Mouse (Mus musculus) cerebellum, postnatal 4 days (tissue): ENCODE measurements at regions not wholly inside any gene's neighbourhood (a gene's known extent, or its start where the extent isn't known, plus 50 kb on each side); places are given as distances from the start of the nearest gene placed in this dataset.

Source experiments
- DNase-seq, 2 experiments: peaks; one replicate each; pipeline ENCODE4 v3.0.0; 2022; ENCODE audit warnings: low spot score in 2 of 2, mixed read lengths in 1 of 2

DNA sequence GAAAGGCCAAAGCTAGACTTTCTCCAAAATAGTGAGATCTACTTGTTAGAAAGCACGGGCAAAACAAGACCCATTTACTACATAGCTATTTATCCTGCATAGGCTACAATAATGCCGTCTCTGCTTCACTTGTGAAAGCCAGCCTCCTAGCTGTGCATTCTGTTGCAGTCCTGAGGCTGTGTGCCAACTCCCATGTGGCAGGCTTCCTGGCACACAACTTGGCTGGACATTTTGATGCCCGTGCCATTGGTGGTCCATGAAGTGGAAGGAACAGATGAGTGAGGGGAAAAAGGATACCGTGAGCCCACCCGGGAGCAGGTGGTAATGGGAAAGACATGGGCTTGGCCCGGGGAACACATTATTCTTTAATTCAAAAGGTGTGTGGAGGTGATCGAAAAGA lies 120.4 kb downstream of the Csl start:
- peak; percentile 22 to 78 for DNase-seq

DNA sequence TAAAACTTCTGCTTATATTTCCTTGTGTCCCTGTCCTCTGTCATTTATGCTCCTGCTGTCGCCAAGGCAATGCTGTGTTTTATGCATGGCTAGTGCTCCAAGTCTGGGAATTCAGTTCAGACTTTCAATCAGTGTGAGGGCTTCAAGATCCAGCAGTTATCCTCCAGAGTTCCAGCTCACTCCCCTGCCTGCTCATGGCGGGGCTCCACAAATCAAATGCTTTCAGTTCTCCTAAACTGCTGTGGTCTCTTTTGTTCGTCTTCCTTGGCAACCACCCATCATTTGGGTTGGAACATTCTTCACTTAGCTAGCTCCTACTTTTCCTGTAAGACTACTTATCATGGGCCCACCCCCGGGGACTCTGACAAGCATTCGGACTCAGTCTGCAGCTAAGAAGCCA lies 120.0 kb downstream of the Csl start:
- peak in 1 of 2 experiments; percentile 34 for DNase-seq

DNA sequence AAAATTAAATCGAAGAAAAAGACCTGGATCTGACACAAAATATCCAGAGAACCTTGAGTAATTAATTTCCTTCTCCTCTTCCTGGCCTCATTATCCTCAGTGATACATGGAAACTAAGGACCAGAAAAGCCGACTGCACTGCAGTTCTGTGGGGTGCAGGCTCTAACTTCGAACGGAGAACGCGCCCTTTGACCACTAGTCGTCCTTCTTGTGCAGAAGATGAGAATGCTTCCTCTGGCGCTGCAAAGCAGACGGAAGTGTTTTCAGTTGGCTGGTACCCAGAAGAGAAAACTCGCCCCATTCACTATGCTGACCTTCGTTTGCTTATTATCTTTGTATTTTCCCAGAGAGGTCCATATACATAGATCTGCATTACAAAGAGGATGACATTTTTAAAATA lies 117.7 kb downstream of the Csl start:
- DNase-seq, result peak; percentile 29 to 66

DNA sequence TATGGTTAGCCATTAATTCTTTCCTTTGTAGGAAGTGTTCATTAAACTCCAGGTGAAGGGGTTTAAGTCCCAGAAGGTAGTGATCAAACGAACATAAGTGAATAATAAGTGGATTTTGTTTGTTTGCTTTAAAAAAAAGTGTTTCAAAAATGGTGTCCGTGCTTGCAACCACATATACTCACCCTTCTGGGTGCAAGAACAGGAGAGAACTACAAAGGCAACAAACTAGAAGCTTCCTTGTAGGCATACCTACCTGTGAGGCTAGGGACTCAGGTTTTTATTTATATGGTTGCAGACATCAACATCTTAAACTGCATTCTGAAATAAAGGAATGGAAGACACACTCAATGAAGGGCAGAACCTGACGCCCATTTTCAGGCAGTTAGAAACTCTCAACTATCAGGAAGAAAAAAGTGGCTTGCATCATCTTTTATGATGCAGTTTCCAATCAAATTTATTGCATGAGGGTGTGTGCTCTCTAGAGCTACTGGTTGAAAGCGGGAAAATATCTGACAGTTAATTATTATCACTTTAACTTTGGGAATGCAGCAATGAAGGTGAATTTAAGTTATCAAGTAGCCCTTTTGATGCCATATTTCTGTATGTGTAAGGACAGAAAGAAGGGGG lies 117.1 kb downstream of the Csl start:
- no peak for DNase-seq

DNA sequence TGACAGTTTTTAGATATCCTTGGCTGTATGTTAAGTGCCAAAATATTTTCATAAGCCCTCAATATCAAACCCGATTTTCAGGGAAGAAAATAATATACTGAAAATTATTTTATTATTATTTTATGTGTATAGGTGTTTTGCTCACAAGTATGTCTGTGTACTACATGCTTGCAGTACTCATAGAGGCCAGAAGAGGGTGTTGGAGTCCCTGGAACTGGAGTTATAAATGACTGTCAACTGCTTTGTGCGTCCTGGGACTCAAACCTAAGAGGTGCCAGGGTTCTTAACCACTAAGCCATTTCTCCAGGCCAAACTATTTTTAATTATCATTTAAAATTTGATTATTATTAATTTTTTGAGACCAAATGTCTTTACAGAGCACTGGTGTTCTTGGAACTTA lies 114.5 kb downstream of the Csl start:
- DNase-seq, result no peak

DNA sequence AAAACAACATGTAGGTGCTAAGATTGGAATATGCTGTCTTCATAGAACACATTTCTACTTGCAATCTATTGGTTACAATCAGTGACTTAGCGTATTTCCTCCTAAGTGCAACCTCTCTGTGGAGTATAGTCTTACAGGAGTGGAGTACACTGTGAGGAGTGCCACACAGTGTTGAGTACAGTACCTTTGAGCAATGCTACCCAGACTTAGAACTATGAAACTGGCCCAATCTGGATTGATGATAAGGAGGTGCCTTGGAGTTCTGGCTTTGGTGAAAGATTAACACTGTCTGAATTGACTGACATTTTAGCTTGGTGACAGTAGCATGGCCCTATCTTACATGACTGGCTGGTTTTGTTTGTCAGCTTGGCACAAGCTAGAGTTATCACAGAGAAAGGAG lies 107.4 kb downstream of the Csl start:
- DNase-seq, result no peak

DNA sequence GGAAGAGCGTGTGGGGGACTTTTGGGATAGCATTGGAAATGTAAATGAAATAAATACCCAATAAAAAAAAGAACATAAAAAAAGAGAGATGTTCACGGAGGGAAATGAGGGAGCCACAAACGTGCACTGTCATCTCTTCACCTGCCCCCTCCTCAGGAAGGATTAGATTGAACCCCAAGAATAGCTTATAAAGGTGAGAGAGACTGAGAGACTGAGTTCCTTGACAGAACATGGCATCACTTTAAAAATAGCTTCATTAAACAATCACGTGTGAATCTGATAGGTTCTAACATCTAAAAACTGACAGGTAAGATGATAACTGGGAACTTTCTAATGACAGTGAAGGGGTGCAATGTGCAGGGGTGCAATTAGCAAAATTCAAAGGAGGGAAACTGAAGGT lies 105.2 kb downstream of the Csl start:
- no peak for DNase-seq

DNA sequence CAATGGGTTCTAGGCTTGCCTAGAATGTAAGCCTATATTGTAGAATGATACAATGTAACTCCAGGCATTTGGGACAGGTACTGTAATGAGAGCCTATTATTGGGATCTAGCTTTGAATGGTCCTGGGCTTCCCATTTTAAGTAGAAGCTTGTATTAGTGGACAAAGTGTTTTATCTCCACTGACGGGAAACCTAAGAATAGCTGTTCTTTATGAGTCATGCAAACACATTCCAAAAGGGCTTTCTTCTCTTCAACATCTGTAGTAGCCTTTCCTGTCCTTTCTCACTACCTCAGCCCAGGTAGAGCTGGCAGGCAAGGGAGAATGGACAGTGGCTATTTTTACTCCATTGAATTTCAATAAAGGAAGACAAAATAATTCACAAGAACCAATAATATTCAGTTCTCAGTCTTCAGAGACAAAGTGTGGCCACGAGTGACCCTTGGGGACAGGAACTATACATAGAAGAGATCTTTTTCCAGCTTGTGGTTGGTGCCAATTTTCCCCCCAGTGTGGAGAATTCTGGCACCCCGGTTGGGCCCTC lies 82.8 kb downstream of the Csl start:
- DNase-seq, result no peak

DNA sequence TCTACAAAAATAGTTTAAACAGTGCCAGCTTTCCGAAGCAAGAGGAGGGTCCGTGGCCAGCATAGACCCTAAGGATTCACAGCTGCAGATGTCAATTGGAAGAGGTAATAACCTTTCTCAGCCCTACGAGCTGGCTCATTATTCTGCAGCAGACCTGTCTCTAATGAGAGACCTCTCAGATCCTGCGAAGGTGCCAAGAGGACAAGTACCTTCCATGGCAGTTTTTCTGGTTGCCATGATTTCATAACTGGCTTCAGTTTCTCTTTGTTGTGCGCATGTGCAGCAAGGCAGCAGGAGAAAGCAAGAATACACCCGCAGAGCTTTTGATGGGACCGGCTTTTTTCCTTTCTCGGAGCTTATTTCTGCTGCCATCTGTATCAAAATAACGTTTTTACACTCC lies 81.4 kb downstream of the Csl start:
- DNase-seq, result no peak

DNA sequence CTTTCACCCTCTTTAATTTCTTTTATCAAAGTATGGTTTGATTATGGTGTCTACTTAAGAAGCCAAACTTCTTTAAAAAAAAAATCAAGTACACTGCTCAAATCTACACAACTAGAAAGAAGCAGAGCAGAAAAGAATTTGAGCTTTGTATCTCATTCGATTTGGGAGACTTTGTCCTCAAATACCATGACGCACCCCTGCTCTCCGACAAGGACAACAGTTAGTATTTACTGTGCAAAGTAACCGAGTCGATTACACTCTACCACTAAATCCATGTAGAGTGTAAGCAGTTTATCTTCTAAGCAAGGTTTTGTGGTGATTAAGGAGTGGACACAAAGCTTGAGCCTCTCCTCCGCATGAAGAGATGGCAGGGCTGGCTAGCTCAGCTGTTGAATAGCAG lies 79.6 kb downstream of the Csl start:
- no peak for DNase-seq

DNA sequence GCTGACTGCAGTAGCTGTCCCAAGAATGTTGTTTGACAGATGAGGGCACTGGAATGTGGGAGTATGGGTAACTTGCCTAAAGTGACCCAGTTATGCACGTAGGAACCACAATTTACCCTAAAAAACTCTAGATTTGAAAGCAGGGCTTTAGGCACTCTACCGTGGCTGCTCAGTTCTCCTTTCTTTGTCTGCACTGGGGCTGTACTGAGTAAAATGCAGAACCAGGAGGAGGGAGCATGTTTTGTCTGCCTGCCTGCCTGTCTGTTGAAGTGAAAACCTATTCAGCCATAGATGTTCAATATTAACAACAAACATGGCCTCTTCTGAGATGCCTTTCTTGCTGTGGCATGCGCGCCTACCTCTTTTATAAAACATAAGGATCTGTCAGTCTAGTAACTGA lies 77.5 kb downstream of the Csl start:
- no peak for DNase-seq

DNA sequence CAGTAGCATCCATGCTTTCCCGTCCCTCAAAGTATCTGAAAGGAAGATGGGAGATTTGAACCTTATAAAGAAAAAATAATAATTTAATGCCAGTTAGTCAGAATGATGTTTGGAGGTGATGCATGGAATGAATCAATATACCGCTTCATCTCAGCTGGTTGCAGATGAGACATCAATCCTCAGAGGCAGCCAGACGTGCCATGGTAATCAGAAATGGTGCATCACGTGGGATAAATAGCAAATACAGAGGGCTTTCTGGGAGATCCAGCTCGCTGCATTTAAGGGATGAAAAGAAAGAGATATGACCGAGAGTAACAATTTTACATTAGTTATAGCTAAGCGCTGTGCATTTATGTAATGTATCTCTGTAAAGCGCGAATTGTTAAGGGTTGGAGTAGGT lies 77.1 kb downstream of the Csl start:
- no peak for DNase-seq

DNA sequence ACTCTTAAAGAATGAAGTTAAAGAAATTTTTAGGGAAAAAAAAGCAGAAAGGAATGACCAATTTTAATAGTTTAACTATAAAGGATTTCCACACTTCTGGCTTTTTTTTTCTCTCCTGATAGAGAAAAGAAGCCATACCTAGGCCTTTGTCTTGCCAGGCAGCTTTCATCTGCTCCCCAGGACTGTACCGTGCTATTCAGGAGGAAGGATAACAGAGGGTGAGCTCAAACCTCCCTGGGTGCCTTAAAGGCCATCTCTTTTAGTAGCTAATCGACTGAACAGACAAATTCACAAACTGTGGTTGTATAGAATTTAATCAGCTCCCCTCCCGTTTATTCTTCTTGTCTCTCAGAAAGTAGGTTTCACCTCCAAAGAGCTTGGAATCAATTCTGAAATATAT lies 76.1 kb downstream of the Csl start:
- no peak for DNase-seq

DNA sequence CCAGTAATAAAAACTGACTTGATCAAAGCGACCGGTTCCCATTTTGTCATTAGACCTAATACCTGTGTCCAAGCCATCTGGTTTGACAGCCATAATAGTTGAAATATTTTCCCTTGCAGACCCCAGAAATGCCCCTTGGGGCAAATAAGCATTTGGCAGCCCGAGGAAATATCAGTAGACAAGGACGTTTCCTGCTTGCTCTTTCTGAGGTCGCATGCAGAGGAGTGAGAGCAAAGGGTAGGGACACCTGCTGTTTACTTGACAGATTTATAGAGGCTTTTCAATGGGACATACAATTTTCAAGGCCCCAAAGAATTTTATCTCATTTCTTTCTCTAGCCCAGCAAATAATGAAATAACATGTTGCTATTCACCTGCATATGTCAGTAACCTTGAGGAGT lies 73.5 kb downstream of the Csl start:
- no peak for DNase-seq

DNA sequence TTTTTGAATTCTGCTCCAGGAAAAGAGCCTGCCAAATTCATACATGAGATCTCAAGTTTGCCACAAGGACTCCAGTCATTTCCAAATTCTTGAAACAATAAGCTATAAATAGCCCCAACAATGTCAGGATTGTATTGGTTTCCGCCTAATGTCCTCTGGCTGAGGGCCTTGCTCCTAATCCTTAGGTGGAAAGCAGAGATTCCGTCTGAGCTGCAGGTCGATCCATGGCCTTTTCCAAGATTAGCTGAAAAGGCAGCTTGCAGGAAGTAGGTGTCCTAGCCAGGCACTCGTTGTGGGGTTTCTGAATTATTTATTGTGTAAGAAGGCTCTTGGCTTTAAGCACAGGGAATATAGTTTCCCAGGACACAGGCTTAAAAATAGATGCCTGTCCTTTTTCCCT lies 72.4 kb downstream of the Csl start:
- no peak for DNase-seq

DNA sequence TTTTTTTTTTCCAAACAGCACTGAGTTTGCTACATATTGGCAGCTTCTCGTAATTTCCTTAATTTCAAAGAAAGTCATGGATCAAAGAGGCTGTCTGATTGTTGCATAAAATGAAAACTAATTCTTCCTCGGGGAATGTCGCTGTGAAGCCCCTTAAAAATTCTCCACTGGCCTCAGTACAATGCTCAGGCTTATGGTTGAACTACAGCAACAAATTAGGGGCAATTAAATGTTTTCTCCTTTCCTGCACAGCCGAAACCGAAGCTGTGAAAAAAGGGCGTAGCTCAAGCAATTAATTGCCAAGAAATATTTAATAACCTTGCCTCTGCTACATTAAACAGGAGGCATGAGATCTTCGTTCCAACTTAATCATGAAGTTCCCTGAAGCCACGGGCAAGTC lies 61.8 kb downstream of the Csl start:
- DNase-seq, result no peak

DNA sequence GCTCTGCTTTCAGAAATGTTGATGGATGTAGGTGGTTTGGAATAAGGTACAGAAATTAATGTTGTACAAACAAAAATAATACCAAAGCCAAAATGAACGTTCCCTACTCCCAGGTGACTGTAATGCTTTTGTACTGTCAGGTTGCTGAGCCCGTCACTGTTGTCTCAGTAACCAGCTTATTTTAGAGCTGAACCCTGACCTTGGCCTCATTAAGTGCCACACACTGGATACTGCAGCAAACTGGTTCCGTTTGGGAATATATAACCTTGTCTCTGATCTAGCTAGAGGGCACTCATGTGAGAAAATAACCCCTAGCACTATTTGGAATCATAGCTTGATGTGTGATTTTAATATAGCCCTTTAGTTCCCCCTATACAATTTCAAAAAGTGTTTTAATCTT lies 60.0 kb downstream of the Csl start:
- no peak for DNase-seq

DNA sequence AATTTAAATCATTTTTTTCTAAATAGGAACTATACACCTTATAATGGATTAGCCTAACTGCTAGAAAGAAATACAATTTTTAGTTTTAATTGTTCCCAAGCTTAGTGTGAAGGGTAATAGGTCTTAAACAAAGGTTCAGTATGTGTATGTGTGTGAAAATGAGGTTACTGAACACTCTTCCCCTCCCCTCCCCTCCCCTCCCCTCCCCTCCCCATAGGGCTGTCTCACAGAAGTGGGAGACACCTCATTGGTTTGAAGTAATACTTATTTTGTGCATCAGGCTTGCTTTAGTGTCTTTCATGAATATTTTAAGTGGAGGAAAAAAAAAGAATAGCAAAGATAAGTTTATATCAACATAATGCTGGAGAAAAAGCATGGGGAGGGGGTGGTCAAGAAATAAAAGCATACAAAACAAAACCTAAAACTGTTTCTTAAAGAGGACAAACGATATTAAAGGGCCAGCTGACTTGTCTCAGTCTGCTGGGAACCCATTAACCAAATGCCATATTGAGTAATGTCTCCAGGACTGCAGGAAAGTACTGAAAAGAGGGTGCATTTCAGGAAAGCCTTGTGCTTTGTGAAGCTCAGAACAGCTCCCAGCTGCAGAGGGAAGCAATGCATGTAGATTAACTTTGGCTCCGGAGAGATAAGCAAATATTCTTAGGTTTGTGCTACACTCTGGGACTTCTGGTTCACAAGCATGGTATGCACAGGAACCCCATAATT lies 59.2 kb downstream of the Csl start:
- no peak for DNase-seq
